Mouse (Mus musculus) gastrocnemius, adult 2 months (tissue): Measurements from ENCODE around the gene Iars. TPM values are rescaled to one million over a fixed set of nuclear protein-coding genes. Genes with fewer than 3 reads are reported as not detected.
"Not testable (repeated sequence)": the region's sequence is repeated elsewhere in the genome, so short reads cannot be mapped to it uniquely, and the experiment has no call there.

ENCODE experiments used
- DNase-seq: peaks from one replicate; pipeline ENCODE4 v3.0.0; 2022
- H3K27ac ChIP-seq: fragments of 200-600 bp; 2 replicates; pipeline ENCODE4 v1.8.1; 2022; ENCODE audit warnings: mild to moderate bottlenecking
- H3K4me3 ChIP-seq: fragments of 200-600 bp; 2 replicates; pipeline ENCODE4 v1.8.1; 2022; ENCODE audit warnings: mild to moderate bottlenecking, moderate library complexity
- CTCF ChIP-seq: fragments of 200-600 bp; IDR thresholded peaks from 2 replicates; pipeline ENCODE4 v1.8.1; 2022; ENCODE audit warnings: antibody characterized with exemption, mild to moderate bottlenecking, moderate library complexity
- intact Hi-C: fragments of 180-260 bp; cut with DNase I; formaldehyde crosslinking; loops from one replicate; pipeline ENCODE4 v1.15.1; 2025
- total RNA-seq, 2 experiments: library from RNA; stranded (reverse); gene quantifications; 2 replicates each; pipeline ENCODE4 v1.2.3; 2021

The Iars gene
- total RNA-seq, 2 experiments from 2014 or later: 85.7 to 85.8 TPM

DNA sequence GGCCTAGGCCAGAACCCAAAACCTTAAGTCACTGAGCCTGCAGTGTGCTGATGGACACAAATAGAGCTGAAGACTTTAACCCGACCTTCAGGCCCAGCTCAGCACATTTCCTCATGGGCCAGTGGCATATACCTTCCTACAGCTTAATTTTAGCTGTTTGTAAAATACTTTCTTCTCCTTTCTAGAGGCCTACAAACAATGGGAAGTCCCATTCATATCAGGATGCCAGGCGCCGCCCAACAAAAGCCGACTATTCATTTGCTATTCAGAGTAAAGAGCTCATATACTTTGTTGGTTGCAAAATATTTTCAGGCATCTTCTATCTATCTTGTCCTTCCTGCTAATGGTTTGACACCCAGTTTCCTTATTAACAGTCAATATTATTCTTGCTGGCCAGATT is 76.1 kb downstream of the Iars start:
- no peak for TF ChIP-seq CTCF
- intact Hi-C loops: no loop called here
- Histone ChIP-seq H3K27ac (no peak overlapping the region), H3K4me3 (no peak overlapping the region)
- no peak for DNase-seq

DNA sequence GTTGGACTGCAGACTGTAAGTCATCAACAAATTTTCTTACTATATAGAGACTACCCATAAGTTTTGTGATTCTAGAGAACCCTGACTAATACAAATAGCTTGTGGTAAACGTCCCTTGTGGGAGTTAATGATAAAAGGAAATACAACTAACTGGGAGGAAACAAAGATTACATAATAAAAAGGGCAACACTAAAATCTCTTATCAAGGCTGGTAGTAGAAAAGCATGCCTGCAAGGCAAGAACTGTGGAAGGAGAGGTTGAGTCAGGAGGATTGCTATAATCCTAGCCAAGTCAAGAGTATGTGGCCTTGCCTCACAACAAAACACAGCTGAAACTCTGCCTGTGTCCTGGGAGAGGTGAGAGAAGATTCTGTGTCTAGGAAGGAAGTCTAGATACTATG is 78.8 kb downstream of the Iars start:
- Histone ChIP-seq H3K4me3 (no peak overlapping the region), H3K27ac (no peak overlapping the region)
- TF ChIP-seq CTCF: no peak
- intact Hi-C loops: no loop called here
- no peak for DNase-seq

GRCm38 (mm10) chr13:49762208-49762607 is 80.3 kb downstream of the Iars start:
- H3K27ac ChIP-seq: no peak overlapping the region
- intact Hi-C loops: no loop called here
- TF ChIP-seq CTCF: no peak

DNA sequence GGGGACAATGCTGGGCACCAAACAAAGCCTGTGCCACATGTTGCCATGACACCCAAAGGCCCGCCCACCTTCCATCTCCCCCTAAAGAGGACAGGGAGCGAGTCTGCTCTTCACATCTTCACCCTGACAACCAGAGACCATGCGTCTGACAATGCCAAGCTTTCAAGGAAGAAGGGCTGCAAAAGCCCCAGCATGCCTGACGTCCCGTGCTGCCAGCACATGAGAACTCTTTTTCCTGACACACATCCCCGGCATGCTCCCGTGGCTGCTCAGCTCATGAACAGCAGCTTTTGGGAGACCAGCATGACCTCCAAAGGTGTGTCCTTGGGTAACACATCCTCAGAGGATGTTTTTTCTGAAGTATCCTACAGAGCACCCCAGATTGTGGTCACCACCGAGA is 83.4 kb downstream of the Iars start:
- TF ChIP-seq CTCF: no peak
- no peak for DNase-seq
- intact Hi-C loops: no loop called here
- no peak overlapping the region for H3K27ac ChIP-seq
- H3K4me3 ChIP-seq: no peak overlapping the region

More at GRCm38 (mm10) chr13:49762208-49762607, 80.3 kb downstream of the Iars start:
- DNase-seq: no peak
- no peak overlapping the region for H3K4me3 ChIP-seq

GRCm38 (mm10) chr13:49766269-49766668 is 84.4 kb downstream of the Iars start:
- intact Hi-C loops: no loop called here

GRCm38 (mm10) chr13:49768048-49768447 is 86.1 kb downstream of the Iars start:
- DNase-seq: no peak
- intact Hi-C loops: no loop called here
- H3K27ac ChIP-seq: no peak overlapping the region

More at GRCm38 (mm10) chr13:49766269-49766668, 84.4 kb downstream of the Iars start:
- TF ChIP-seq CTCF: no peak
- Histone ChIP-seq H3K4me3 (no peak overlapping the region), H3K27ac (no peak overlapping the region)
- no peak for DNase-seq

GRCm38 (mm10) chr13:49769111-49769510 is 87.2 kb downstream of the Iars start:
- no peak for DNase-seq
- TF ChIP-seq CTCF: no peak
- Histone ChIP-seq H3K4me3 (no peak overlapping the region), H3K27ac (no peak overlapping the region)
- intact Hi-C loops: no loop called here

More at GRCm38 (mm10) chr13:49768048-49768447, 86.1 kb downstream of the Iars start:
- TF ChIP-seq CTCF: no peak
- H3K4me3 ChIP-seq: no peak overlapping the region

DNA sequence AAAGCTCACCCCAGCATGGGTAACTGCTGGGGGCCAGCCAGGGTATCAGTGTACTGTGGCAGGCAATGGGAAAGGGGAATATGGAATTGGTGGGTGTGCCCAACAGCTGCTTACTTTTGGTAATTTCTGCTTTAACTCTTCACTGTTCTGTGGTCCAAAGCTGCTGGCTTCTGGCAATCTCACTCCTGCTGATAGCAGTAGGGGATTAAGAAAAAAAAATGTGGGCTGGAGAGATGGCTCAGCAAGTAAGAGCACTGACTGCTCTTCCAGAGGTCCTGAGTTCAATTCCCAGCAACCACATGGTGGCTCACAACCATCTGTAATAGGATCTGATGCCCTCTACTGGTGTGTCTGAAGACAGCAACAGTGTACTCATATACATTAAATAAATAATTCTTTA is 89.6 kb downstream of the Iars start:
- DNase-seq, H3K4me3 ChIP-seq, intact Hi-C loops: not testable (repeated sequence)

More for the DNA sequence above, 89.6 kb downstream of the Iars start:
- not testable (repeated sequence) for H3K27ac ChIP-seq

Other genes starting within 250 kb of the Iars start
- 1 to 10 TPM; 1.7 to 2.4 TPM for gene Tes3-ps, start 188.8 kb upstream of the Iars start, total RNA-seq
- gene Ecm2, start 177.3 kb upstream of the Iars start, total RNA-seq: 10 to 100 TPM in 1 of 2 experiments, 1 to 10 TPM in 1; 8.0 to 15.0 TPM
- 10 to 100 TPM; 13.0 to 19.6 TPM for gene Aspn, start 137.7 kb upstream of the Iars start, total RNA-seq
- 1 to 10 TPM; 1.9 to 4.8 TPM for gene Omd, start 99.6 kb upstream of the Iars start, total RNA-seq
- gene Ogn, start 74.1 kb upstream of the Iars start, total RNA-seq: 10 to 100 TPM; 21.3 to 46.8 TPM
- gene Cenpp, start 29.3 kb upstream of the Iars start, total RNA-seq: under 1 TPM; 0.79 to 0.86 TPM
- gene Nol8, start 29.0 kb upstream of the Iars start, total RNA-seq: 10 to 100 TPM; 12.8 to 13.1 TPM
- not detected for gene Gm30302, start 116.9 kb downstream of the Iars start, total RNA-seq